Mouse (Mus musculus) limb, embryonic 11.5 days (tissue): ENCODE measurements around the gene Afmid. TPM values are rescaled to one million over a fixed set of nuclear protein-coding genes. Genes with fewer than 3 reads are reported as not detected.
A peak's percentile ranks its signal among the peaks of the same experiment; 100 is the strongest.

Experiments used
- ATAC-seq: fragments of 200-750 bp; cut with Nextera tagmentation; 2 replicates; pipeline ENCODE4 v1.8.0; 2017; ENCODE audit warnings: low read depth; ENCODE audit not compliant: insufficient number of reproducible peaks, low FRiP score, low TSS enrichment
- DNase-seq: peaks from one replicate; pipeline ENCODE4 v3.0.0-alpha.2; 2015; ENCODE audit warnings: low spot score
- H3K27ac ChIP-seq: fragments of 300-500 bp; sonication (generic); replicated peaks from 2 replicates; pipeline ENCODE4 v1.5.1; 2014; ENCODE audit warnings: low read depth, mild to moderate bottlenecking, low read length
- H3K27me3 ChIP-seq: fragments of 300-500 bp; sonication (generic); 2 replicates; pipeline ENCODE4 v1.6.1; 2014; ENCODE audit warnings: mild to moderate bottlenecking, low read length, mixed read lengths; ENCODE audit not compliant: control insufficient read depth, insufficient read depth
- H3K36me3 ChIP-seq: fragments of 300-500 bp; sonication (generic); 2 replicates; pipeline ENCODE4 v1.6.1; 2014; ENCODE audit warnings: mild to moderate bottlenecking, low read length, moderate library complexity, mixed read lengths; ENCODE audit not compliant: control insufficient read depth, insufficient read depth
- H3K4me1 ChIP-seq: fragments of 300-500 bp; sonication (generic); 2 replicates; pipeline ENCODE4 v1.6.1; 2014; ENCODE audit warnings: low read length, mixed read lengths; ENCODE audit not compliant: control insufficient read depth, insufficient read depth
- H3K4me2 ChIP-seq: fragments of 300-500 bp; sonication (generic); 2 replicates; pipeline ENCODE4 v1.6.1; 2014; ENCODE audit warnings: low read depth, mild to moderate bottlenecking, moderate library complexity; ENCODE audit not compliant: severe bottlenecking
- H3K4me3 ChIP-seq: fragments of 300-500 bp; sonication (generic); 2 replicates; pipeline ENCODE4 v1.5.1; 2014; ENCODE audit warnings: low read depth, low read length
- H3K9ac ChIP-seq: fragments of 300-500 bp; sonication (generic); 2 replicates; pipeline ENCODE4 v1.6.1; 2014; ENCODE audit warnings: mild to moderate bottlenecking, low read length
- H3K9me3 ChIP-seq: fragments of 300-500 bp; sonication (generic); 2 replicates; pipeline ENCODE4 v1.6.1; 2016; ENCODE audit warnings: low read length; ENCODE audit not compliant: control insufficient read depth
- WGBS: fragments of 180-500 bp; shearing (Covaris S2); extraction: QIAGEN DNeasy Blood & Tissue Kit; methylation state at CpG from one replicate; pipeline ENCODE4 v1.1.7; 2014; 5-methylcytosine and 5-hydroxymethylcytosine counted together
- polyA plus RNA-seq: library from polyadenylated mRNA; unstranded; fragments of >200 nt; fragmentation: Nextera tagmentation; extraction: Ambion mirVana; gene quantifications from 2 replicates; pipeline ENCODE4 v1.2.1, GENCODE M21; 2014

Gene Afmid
- polyA plus RNA-seq, 1 experiment from 2014 or later, result 3.2 TPM

DNA sequence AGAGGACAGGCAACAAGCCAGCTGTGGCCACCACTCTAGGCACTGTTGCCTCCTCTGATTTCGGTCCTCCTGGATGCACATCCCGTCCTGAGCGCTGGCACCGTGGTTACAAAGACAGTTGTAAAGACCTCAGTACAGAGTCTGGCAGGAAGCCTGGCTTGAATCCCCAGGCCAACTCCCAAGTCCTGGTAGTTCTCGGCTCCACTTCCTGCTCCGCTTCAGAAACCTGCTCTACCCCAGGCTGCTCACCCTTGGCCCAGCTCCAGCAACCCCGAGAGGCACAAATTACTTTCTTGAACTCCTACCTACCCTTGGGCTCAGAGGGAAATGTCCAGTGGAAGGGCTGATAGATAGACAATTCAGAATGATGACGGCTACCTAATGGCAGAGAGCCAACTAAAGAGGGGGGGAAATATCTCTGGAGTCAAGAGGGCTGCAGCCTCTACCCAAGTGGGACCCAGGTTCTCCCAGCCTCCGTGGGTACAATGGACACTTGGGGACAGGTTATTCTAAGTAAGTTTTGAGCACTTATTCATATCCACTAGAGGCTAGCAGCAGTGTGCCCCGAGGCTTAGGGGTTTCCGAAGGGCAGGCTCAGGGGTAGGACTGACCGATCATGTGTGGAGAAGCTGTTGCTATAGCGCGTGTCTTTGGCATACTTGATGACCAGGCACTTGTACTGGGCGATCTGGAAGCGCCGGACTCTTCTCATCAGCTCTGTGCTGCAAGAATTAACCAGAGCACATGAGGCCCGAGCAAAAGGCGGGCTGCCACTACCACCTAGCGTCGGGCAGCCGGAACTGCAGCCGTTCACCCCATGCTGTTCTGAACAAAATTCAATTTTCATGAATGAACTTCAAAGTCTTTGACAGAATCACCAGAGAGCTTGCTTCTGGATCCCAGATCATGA, 1.4 kb upstream of the Afmid start:
- peak; percentile 92 for DNase-seq
- H3K9me3 ChIP-seq, result no peaks in the 10 kb centered on the region
- 29% methylated on average over 23 of the region's 23 CpGs for WGBS
- peak overlapping the region; percentile 90 for H3K4me2 ChIP-seq
- no peak for ATAC-seq
- H3K27me3 ChIP-seq, result no peaks in the 10 kb centered on the region
- peaks cover 13% of the 10 kb centered on the region for H3K36me3 ChIP-seq
- H3K27ac ChIP-seq, result no peak overlapping the region
- peaks cover 20% of the 10 kb centered on the region for H3K4me1 ChIP-seq
- peak overlapping the region; percentile 93 for H3K9ac ChIP-seq
- peak overlapping the region; percentile 81 for H3K4me3 ChIP-seq

DNA sequence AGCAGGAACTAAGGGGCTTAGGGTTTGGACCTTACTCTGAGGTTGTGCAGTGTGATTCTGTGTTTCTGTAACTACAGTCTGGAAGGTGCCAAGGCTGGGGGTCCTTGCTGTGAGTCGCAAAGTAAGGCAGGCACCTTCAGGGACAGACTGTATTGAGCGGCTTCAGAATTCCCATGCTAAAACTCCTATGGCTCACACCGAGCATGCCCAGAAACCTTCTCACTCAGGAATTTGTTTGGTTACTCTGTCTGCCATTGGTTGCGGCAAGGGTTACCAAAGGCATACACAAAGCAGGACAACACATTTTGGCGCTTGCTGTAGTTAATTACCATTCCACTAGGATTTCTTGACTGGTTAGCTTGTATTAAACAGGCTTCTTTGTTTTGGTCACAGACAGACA, 440 bp downstream of the Afmid start:
- Histone ChIP-seq H3K27me3 (no peaks in the 10 kb centered on the region), H3K9ac (peak overlapping the region; percentile 93), H3K9me3 (no peaks in the 10 kb centered on the region), H3K27ac (peak overlapping the region; percentile 95), H3K4me1 (peaks cover 20% of the 10 kb centered on the region), H3K36me3 (peaks cover 6% of the 10 kb centered on the region; the same call in 1 of the 2 replicates), H3K4me2 (peak overlapping the region; percentile 90), H3K4me3 (peak overlapping the region; percentile 81)
- peak; percentile 36; the same call in 1 of the 2 replicates for ATAC-seq
- WGBS, result 11% methylated on average over 5 of the region's 5 CpGs
- DNase-seq, result no peak

DNA sequence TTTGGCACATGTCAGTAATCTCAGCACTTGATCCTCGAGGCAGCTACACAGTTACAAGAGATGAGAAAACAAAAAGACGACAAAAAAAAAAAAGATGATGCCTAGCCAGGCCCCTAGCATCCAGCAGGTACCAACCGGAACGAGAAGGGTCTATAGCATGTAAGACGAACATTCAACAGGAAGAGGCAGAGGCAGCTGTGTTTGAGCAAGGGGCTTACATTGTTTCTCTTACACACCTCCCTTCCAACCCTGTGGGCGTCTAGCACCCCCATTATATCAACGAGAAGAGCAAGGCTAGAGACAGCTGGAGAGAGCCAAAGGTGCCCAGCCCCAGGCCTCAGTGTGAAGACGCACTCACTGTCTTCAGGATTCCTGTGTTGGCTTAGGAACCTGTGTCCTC, 1.2 kb downstream of the Afmid start:
- 0 out of 2 replicates have a peak overlapping the region, but pooled peaks have one; percentile 95 for H3K27ac ChIP-seq
- no peak overlapping the region for H3K4me3 ChIP-seq
- peak overlapping the region; percentile 90; the same call in 1 of the 2 replicates for H3K4me2 ChIP-seq
- ATAC-seq, result no peak
- H3K4me1 ChIP-seq, result peaks cover 20% of the 10 kb centered on the region
- H3K27me3 ChIP-seq, result no peaks in the 10 kb centered on the region
- 74% methylated on average over 8 of the region's 8 CpGs for WGBS
- DNase-seq, result no peak
- no peaks in the 10 kb centered on the region for H3K9me3 ChIP-seq
- H3K9ac ChIP-seq, result peak overlapping the region; percentile 28; the same call in 1 of the 2 replicates
- H3K36me3 ChIP-seq, result peaks cover 3% of the 10 kb centered on the region; the same call in 1 of the 2 replicates

DNA sequence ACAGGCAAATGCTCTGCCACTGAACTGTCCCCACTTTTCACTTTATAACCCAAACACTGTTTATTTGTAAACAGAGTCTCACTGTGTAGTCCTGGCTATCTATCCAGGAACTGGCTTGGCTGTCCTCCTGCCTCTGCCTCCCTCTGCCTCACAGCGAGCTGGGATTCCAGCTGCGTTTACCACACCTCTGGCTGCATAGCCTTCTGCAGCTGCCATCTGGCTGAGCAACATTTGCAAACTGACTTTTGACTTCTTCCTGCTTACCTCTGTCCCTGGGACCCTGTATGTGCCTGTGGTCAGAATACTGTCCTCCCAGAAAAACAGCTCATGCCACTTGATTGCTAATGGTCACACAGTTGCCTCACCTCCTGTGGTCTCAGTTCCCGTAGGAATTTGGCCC, 1.7 kb downstream of the Afmid start:
- WGBS, result 34% methylated on average over 3 of the region's 3 CpGs
- no peak overlapping the region for H3K27ac ChIP-seq
- peaks cover 20% of the 10 kb centered on the region for H3K4me1 ChIP-seq
- 0 out of 2 replicates have a peak overlapping the region, but pooled peaks have one; percentile 10 for H3K4me2 ChIP-seq
- peaks cover 3% of the 10 kb centered on the region; the same call in 1 of the 2 replicates for H3K36me3 ChIP-seq
- H3K9me3 ChIP-seq, result no peaks in the 10 kb centered on the region
- H3K4me3 ChIP-seq, result no peak overlapping the region
- peak overlapping the region; percentile 12; the same call in 1 of the 2 replicates for H3K9ac ChIP-seq
- no peak for DNase-seq
- ATAC-seq, result no peak
- no peaks in the 10 kb centered on the region for H3K27me3 ChIP-seq

DNA sequence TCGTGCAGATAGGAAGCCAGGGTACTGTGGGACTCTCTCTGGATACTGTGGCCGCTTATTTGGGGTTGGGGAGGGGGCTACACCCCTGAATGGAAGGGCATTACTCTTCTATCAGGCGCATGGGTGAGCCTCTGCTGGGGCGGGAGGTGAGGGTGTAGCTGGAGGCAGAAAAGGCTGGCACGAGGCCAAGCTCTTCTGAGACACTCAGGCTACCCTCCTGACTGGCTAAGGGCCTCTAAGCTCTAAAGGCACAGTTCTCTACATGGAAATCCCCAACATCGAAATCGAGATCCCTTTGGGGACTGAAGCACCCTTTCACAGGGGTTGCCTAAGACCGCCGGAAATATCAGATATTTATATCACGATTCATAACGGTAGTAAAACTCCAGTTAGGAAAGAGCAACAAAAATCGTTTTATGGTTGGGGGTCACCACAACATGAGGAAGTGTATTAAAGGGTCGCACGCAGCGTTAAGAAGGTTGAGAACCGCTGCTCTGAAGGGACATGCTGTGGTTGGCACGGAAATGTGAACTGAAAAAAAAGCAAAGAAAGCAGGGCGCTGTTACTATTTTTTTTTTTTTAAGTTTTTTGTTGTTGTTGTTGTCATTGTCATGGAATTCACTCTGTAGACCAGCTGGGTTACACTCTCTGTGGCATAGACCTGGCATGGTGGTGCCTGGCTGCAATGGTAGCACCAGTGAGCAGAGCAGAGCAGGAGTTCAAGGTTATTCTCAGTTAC, 2.6 kb downstream of the Afmid start:
- Histone ChIP-seq H3K27ac (no peak overlapping the region), H3K4me2 (no peak overlapping the region), H3K27me3 (no peaks in the 10 kb centered on the region), H3K4me3 (no peak overlapping the region), H3K9ac (no peak overlapping the region), H3K36me3 (no peaks in the 10 kb centered on the region), H3K4me1 (peaks cover 20% of the 10 kb centered on the region), H3K9me3 (no peaks in the 10 kb centered on the region)
- ATAC-seq, result no peak
- no peak for DNase-seq
- WGBS, result 88% methylated on average over 18 of the region's 18 CpGs

DNA sequence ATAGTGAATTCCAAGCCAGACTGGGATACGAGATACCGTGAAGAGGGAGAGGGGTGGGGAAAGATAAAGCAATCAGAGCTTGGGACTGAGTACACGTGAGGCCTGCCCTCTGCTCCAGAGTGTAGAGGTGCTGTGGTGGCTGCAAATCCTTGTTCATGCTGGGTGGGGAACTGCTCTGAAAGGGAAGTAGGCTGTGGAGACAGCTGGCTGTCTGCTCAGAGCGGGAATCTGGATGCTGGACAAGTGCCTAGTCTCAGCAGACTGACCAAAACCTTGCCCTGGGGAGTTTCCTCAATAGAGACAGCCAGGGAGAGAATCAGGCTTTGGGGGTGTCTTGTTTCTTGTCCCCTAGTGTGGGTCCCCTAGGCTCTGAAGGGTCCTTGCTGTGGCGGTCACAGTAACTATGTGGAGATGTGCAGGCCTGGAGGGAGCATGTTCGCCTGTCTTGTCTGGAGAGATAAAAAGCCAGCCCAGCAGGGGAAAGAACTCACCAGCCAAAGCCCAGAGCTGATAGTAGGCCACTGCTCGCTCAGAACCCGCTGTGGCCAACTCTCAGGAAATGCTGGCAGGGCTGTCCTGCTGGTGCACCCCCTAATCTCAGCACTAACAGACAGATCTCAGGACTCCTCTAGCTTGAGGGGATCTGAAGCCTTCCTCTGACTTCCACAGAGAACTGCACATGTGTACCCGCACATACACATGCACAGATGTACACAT, 3.3 kb downstream of the Afmid start:
- no peak for ATAC-seq
- no peaks in the 10 kb centered on the region for H3K27me3 ChIP-seq
- H3K27ac ChIP-seq, result no peak overlapping the region
- H3K4me1 ChIP-seq, result peaks cover 15% of the 10 kb centered on the region
- H3K36me3 ChIP-seq, result no peaks in the 10 kb centered on the region
- no peak overlapping the region for H3K4me3 ChIP-seq
- no peaks in the 10 kb centered on the region for H3K9me3 ChIP-seq
- 66% methylated on average over 9 of the region's 9 CpGs for WGBS
- H3K9ac ChIP-seq, result no peak overlapping the region
- DNase-seq, result no peak
- no peak overlapping the region for H3K4me2 ChIP-seq

DNA sequence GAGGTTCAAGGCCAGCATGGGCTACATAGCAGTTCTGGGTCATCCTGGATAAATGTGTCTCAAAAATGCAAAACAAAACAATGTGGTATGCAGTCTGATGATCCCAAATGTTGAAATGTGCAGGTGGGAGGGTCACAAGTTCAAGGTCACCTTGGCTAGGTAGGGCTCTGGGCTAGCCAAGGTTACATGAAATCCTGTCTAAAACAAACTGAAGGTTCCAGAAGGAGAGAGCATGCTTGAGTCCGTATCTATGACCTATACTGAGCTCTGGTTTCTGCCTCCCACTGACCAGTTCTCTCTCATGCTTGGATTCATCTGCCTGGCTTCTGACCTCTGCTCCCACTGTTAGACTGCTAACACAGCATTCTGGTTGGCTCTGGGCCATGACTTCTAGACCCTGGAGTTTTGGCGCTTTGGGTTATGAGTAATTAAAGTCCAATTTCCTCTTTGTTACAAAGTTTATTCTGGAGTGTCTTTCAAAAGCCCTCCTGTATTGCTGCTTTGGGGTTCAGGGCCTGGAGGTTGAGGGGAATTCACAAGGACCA, 4.0 kb downstream of the Afmid start:
- WGBS, result 85% methylated on average over 2 of the region's 2 CpGs
- Histone ChIP-seq H3K36me3 (no peaks in the 10 kb centered on the region), H3K9me3 (no peaks in the 10 kb centered on the region), H3K4me2 (no peak overlapping the region), H3K27ac (no peak overlapping the region), H3K27me3 (no peaks in the 10 kb centered on the region), H3K4me1 (peaks cover 10% of the 10 kb centered on the region), H3K4me3 (no peak overlapping the region), H3K9ac (no peak overlapping the region)
- DNase-seq (no peak), ATAC-seq (no peak)

DNA sequence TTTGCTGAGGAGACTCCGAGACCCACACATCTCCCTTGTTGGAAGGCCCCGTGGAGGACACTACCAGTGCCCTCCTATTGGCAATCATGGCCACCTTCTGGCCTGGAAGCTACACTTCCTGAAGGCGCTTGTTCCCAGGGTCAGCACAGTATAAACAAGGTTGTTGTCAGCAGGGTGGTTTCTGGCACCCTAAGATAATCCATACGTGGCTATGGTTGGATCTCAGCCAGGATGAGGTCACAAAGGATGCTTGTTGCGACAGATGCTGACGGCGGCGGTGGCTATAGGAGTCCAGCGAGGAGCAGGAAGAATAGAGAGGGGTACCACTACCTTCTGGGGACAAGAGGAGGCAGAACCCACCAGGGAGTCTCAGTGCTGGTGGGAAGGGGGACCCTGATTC, 4.7 kb downstream of the Afmid start:
- no peak overlapping the region for H3K9ac ChIP-seq
- H3K4me1 ChIP-seq, result peaks cover 10% of the 10 kb centered on the region
- H3K4me2 ChIP-seq, result no peak overlapping the region
- no peak overlapping the region for H3K4me3 ChIP-seq
- 88% methylated on average over 9 of the region's 9 CpGs for WGBS
- H3K36me3 ChIP-seq, result no peaks in the 10 kb centered on the region
- no peak overlapping the region for H3K27ac ChIP-seq
- ATAC-seq (no peak), DNase-seq (no peak)
- H3K27me3 ChIP-seq, result no peaks in the 10 kb centered on the region
- no peaks in the 10 kb centered on the region for H3K9me3 ChIP-seq
